Mouse (Mus musculus) thymus, adult 2 months (tissue): ENCODE results near the gene Urad. TPM values are rescaled to one million over a fixed set of nuclear protein-coding genes. Genes with fewer than 3 reads are reported as not detected.

Source experiments
- DNase-seq: peaks from one replicate; pipeline ENCODE4 v3.0.0; 2021
- H3K27ac ChIP-seq: fragments of 200-500 bp; 2 replicates; pipeline ENCODE4 v1.5.1; 2012; ENCODE audit warnings: low read length, control low read depth; ENCODE audit not compliant: control insufficient read depth, insufficient read depth
- H3K27me3 ChIP-seq: fragments of 200-500 bp; 2 replicates; pipeline ENCODE4 v1.6.1; 2012; ENCODE audit warnings: mild to moderate bottlenecking, low read length, moderate library complexity, mixed read lengths; ENCODE audit not compliant: control insufficient read depth, insufficient read depth
- H3K36me3 ChIP-seq: fragments of 200-500 bp; 2 replicates; pipeline ENCODE4 v1.6.1; 2012; ENCODE audit warnings: mild to moderate bottlenecking, low read length, moderate library complexity; ENCODE audit not compliant: control insufficient read depth, insufficient read depth
- H3K4me1 ChIP-seq: fragments of 200-500 bp; replicated peaks from 2 replicates; pipeline ENCODE4 v1.6.1; 2012; ENCODE audit warnings: low read length; ENCODE audit not compliant: control insufficient read depth, insufficient read depth
- H3K4me3 ChIP-seq: fragments of 200-500 bp; 2 replicates; pipeline ENCODE4 v1.5.1; 2012; ENCODE audit warnings: mild to moderate bottlenecking, low read length, control low read depth, moderate library complexity; ENCODE audit not compliant: control insufficient read depth, insufficient read depth
- CTCF ChIP-seq: fragments of 200-500 bp; IDR thresholded peaks from 2 replicates; pipeline ENCODE4 v1.5.1; 2012; ENCODE audit warnings: mild to moderate bottlenecking, control low read depth, low read length, moderate library complexity, borderline replicate concordance; ENCODE audit not compliant: control insufficient read depth, poor library complexity, insufficient read depth; ENCODE audit errors: extremely low read depth
- POLR2A ChIP-seq: fragments of 200-500 bp; IDR thresholded peaks from 2 replicates; pipeline ENCODE4 v1.6.1; 2012; ENCODE audit warnings: mild to moderate bottlenecking, low read length, control low read depth, moderate library complexity; ENCODE audit not compliant: control insufficient read depth, poor library complexity, insufficient read depth; ENCODE audit errors: extremely low read depth
- WGBS: fragments of 180-500 bp; shearing (Covaris S2); methylation state at CpG from one replicate; pipeline ENCODE4 v1.1.7; 2018; 5-methylcytosine and 5-hydroxymethylcytosine counted together
- polyA plus RNA-seq: library from polyadenylated mRNA; depleted of rRNA; stranded (reverse); fragments of >200 nt; gene quantifications from 2 replicates; pipeline ENCODE4 v1.2.3, GENCODE M21; 2012

Gene Urad
- polyA plus RNA-seq, 1 experiment: 0.15 TPM

GRCm38 (mm10) chr5:147274174-147275141 is 47.8 kb downstream of the Urad start:
- H3K4me3 ChIP-seq: no peak overlapping the region

GRCm38 (mm10) chr5:147272808-147273345 is 49.4 kb downstream of the Urad start:
- H3K27me3 ChIP-seq: peaks cover 55% of the 10 kb centered on the region
- no peak for DNase-seq
- no peaks in the 10 kb centered on the region for H3K36me3 ChIP-seq
- H3K4me3 ChIP-seq: no peak overlapping the region
- no peak overlapping the region for H3K27ac ChIP-seq
- no peak for TF ChIP-seq CTCF
- TF ChIP-seq POLR2A: no peak
- no peaks in the 10 kb centered on the region for H3K4me1 ChIP-seq
- WGBS: 12% methylated on average over 10 of the region's 10 CpGs

More at GRCm38 (mm10) chr5:147274174-147275141, 47.8 kb downstream of the Urad start:
- H3K27ac ChIP-seq: no peak overlapping the region
- WGBS: 4% methylated on average over 48 of the region's 48 CpGs
- no peak for TF ChIP-seq POLR2A
- TF ChIP-seq CTCF: no peak
- H3K27me3 ChIP-seq: peaks cover 55% of the 10 kb centered on the region
- no peaks in the 10 kb centered on the region for H3K4me1 ChIP-seq
- no peak for DNase-seq
- no peaks in the 10 kb centered on the region for H3K36me3 ChIP-seq

- peaks cover 51% of the 10 kb centered on the region for H3K27me3 ChIP-seq
- no peak for TF ChIP-seq CTCF
- no peak for TF ChIP-seq POLR2A
- DNase-seq: no peak
- H3K4me1 ChIP-seq: no peaks in the 10 kb centered on the region
- H3K27ac ChIP-seq: no peak overlapping the region
- no peak overlapping the region for H3K4me3 ChIP-seq
- WGBS: 25% methylated on average over 12 of the region's 12 CpGs
- no peaks in the 10 kb centered on the region for H3K36me3 ChIP-seq
Observed at GRCm38 (mm10) chr5:147272046-147272807, 50.0 kb downstream of the Urad start.

- no peak for TF ChIP-seq CTCF
- TF ChIP-seq POLR2A: no peak
- DNase-seq: no peak
- 10% methylated on average over 29 of the region's 29 CpGs for WGBS
- Histone ChIP-seq H3K4me1 (no peaks in the 10 kb centered on the region), H3K4me3 (no peak overlapping the region), H3K27me3 (peaks cover 43% of the 10 kb centered on the region), H3K27ac (no peak overlapping the region), H3K36me3 (no peaks in the 10 kb centered on the region)
Observed at GRCm38 (mm10) chr5:147270673-147271655, 51.3 kb downstream of the Urad start.

- H3K36me3 ChIP-seq: no peaks in the 10 kb centered on the region
- TF ChIP-seq CTCF (no peak), POLR2A (no peak)
- no peak within 1 kb of the TSS for H3K27ac ChIP-seq
- DNase-seq: no peak
- H3K27me3 ChIP-seq: peaks cover 36% of the 10 kb centered on the region
- no peaks in the 10 kb centered on the region for H3K4me1 ChIP-seq
- H3K4me3 ChIP-seq: no peak within 1 kb of the TSS
- 7% methylated on average over 44 of the region's 44 CpGs for WGBS
Observed at GRCm38 (mm10) chr5:147269926-147270672, 52.1 kb downstream of the Urad start, which contains the start of gene Pdx1. Pdx1 (plus strand) TSS chr5:147269959.
